Mouse (Mus musculus): ENCODE results near the gene Hist1h3f. TPM values are rescaled to one million over a fixed set of nuclear protein-coding genes. Genes with fewer than 3 reads are reported as not detected.

Gene Hist1h3f
- total RNA-seq (2023) = 100 to 1,000 TPM; 457 to 468 TPM

DNA sequence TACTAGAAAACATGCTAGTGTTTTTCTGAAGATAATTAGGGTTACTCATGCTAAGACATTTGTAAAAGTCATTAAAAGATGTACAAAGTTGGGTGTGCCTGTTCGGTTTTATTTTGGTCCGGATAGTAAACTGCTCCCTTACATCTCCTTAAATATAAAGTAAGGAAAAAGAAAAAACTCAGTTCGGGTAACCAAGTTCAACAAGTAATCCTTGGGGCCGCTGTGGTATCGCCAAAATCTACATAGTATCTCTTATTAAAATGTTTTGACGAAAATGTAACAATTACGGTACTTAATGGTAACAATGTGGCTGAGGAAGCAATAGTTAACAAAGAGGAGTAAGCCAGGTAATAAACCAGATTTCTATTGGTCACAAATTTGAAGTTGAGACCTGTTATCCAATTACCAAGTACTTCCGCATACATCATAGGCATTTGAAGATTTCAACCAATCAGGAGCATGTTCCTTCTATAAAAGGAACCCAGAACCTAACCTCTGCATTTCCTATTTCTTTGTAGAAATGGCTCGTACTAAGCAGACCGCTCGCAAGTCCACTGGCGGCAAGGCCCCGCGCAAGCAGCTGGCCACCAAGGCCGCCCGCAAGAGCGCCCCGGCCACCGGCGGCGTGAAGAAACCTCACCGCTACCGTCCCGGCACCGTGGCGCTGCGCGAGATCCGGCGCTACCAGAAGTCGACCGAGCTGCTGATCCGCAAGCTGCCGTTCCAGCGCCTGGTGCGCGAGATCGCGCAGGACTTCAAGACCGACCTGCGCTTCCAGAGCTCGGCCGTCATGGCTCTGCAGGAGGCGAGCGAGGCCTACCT lies at the start of gene Hist1h3f:
Hist1h3f (plus strand) TSS at position 88 of the 822 bp plus-strand sequence.

DNA sequence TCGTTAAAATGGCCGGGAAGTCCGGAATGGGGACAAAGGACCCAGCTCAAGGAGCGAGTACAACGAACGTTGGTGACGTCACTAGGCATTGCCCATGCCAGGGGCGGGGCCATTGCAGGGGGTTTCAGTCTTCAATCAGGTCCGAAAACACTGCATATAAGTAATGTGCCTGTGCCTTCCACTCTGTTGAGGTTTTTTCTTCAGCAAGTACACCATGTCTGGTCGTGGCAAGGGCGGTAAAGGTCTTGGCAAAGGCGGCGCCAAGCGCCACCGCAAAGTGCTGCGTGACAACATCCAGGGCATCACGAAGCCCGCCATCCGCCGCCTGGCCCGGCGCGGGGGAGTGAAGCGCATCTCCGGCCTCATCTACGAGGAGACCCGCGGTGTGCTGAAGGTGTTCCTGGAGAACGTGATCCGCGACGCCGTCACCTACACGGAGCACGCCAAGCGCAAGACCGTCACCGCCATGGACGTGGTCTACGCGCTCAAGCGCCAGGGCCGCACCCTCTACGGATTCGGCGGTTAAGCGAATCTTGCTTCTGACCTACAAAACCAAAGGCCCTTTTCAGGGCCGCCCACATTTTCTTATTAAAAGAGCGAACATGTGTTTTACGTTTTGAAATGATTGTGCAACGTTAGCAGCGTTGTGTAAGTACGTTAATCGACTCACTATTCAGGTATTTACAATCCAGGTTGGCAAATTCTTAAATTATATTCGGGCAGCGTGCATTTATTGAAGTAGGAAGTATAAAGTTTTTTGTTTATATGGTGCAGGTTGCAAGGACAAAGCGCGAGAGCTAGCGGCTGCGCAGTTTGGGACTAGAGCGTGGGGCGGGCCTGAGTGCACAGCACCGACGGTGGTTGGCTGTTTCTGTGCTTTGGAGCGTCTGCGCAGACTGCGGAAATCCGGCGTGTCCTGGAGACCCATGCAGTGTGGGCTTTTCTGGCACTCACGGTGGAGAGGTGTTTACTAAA lies 12.7 kb upstream of the Hist1h3f start, which contains the start of gene Hist1h4h:
Hist1h4h (plus strand) TSS at position 150 of the 975 bp plus-strand sequence.

DNA sequence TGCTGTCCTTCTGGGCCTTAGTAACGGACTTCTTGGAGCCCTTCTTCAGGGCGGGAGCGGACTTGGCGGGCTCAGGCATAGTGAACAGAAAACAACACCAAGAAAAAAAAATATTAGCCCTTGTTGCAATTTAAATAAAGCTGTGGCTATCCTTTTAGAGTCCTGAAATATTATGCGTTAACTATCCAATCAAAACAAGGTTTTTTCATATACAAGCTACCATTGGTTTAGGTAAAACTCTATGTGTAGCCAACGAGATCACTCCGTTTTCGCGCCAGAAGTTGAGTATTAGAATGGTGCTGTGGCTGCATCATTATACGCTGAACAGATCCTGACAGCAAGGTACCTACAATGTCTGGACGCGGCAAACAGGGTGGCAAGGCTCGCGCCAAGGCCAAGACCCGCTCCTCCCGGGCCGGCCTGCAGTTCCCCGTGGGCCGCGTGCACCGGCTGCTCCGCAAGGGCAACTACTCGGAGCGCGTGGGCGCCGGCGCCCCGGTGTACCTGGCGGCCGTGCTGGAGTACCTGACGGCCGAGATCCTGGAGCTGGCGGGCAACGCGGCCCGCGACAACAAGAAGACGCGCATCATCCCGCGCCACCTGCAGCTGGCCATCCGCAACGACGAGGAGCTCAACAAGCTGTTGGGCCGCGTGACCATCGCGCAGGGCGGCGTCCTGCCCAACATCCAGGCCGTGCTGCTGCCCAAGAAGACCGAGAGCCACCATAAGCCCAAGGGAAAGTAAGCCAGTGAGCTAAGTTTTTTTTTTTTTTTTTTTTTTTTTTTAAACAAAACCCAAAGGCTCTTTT lies 10.1 kb upstream of the Hist1h3f start, which contains the start of gene Hist1h2af:
Hist1h2af (plus strand) TSS at position 347 of the 808 bp plus-strand sequence.

DNA sequence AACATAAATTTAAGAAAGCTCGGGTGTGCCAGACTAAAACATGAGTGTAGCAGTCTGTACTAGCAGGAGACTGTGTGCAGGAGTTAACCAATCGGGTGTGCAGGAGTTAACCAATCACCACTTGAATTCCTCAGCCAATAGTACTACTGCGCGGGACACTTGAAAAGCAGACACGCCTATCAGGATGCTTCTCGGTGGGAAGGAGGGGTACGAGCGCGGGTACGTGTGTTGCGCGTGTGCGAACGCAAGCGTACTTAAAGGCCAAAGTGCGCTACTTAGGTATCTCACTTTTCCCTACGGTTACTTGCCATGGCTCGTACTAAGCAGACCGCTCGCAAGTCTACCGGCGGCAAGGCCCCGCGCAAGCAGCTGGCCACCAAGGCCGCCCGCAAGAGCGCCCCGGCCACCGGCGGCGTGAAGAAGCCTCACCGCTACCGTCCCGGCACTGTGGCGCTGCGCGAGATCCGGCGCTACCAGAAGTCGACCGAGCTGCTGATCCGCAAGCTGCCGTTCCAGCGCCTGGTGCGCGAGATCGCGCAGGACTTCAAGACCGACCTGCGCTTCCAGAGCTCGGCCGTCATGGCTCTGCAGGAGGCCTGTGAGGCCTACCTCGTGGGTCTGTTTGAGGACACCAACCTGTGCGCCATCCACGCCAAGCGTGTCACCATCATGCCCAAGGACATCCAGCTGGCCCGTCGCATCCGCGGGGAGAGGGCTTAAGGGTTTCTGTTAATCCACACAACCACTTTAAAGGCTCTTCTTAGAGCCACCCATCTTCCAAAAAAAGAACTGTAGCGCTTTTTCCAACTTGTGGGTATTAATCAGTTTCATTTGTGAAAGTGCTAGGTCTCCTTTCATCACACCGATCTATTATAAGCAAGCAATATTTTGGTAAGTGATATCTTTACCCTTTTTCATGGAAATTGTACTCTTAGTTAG lies 8.4 kb upstream of the Hist1h3f start, which contains the start of gene Hist1h3g:
Hist1h3g (plus strand) TSS at position 286 of the 939 bp plus-strand sequence.

DNA sequence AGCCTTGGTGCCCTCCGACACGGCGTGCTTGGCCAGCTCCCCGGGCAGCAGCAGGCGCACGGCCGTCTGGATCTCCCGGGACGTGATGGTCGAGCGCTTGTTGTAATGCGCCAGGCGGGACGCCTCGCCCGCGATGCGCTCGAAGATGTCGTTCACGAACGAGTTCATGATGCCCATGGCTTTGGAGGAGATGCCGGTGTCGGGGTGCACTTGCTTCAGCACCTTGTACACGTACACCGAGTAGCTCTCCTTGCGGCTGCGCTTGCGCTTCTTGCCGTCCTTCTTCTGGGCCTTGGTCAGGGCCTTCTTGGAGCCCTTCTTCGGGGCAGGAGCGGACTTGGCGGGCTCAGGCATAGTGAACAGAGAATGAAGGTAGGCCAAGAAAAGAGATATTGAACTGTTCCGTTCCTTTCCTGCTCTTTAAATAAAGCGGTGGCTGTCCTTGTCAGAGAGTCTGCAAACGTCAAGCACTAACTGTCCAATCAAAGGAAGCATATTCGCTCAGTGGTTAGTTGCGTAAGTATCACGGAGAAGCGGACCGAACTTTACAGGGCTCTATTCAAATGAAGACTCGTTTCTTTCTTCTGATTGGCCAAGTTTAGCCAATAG lies 749 bp upstream of the Hist1h3f start, which contains the start of gene Hist1h2bh:
Hist1h2bh (minus strand) TSS at position 394 of the 609 bp plus-strand sequence.

DNA sequence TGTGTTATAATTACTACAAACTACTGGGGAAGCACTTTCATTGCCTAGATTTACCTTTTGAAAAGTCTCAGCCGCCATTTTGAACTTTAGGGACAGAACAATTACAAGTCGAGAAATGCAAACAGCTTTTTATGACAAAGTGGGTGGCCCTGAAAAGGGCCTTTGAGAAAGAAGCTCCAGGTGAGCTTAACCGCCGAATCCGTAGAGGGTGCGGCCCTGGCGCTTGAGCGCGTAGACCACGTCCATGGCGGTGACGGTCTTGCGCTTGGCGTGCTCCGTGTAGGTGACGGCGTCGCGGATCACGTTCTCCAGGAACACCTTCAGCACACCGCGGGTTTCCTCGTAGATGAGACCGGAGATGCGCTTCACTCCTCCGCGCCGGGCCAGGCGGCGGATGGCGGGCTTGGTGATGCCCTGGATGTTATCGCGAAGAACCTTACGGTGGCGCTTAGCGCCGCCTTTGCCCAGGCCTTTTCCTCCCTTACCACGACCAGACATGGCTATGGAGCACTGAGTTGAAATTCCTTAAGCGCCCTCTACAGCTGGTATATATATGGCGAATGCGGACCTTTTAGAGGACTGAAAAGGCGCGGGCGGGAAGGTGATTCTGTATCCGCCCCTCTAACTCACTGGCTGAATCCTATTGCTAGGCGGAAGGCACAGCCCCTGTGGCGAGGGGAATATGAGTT lies 7.4 kb downstream of the Hist1h3f start, which contains the start of gene Hist1h4f:
Hist1h4f (minus strand) TSS at position 503 of the 689 bp plus-strand sequence.

DNA sequence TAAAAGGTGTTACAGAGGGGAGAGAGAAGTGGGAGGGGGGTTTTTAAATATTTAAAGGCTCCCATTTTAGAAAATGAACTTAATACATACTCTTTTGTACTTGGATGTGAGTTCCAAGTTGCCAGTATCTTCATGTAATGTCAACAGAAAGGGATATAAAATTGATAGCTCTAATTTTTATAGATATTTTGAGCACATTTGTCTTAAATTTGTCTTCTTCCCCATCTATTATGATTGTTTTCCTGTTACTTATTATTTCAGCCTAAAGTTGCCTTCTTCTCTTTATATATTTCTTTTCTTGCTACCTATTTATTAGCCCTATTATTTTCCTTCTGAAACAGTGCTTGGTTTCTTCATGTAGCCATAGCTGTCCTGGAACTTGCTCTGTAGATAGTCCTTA lies 9.1 kb downstream of the Hist1h3f start, which contains the start of gene Hist1h1d:
Hist1h1d (plus strand) TSS at position 301 of the 400 bp plus-strand sequence.

DNA sequence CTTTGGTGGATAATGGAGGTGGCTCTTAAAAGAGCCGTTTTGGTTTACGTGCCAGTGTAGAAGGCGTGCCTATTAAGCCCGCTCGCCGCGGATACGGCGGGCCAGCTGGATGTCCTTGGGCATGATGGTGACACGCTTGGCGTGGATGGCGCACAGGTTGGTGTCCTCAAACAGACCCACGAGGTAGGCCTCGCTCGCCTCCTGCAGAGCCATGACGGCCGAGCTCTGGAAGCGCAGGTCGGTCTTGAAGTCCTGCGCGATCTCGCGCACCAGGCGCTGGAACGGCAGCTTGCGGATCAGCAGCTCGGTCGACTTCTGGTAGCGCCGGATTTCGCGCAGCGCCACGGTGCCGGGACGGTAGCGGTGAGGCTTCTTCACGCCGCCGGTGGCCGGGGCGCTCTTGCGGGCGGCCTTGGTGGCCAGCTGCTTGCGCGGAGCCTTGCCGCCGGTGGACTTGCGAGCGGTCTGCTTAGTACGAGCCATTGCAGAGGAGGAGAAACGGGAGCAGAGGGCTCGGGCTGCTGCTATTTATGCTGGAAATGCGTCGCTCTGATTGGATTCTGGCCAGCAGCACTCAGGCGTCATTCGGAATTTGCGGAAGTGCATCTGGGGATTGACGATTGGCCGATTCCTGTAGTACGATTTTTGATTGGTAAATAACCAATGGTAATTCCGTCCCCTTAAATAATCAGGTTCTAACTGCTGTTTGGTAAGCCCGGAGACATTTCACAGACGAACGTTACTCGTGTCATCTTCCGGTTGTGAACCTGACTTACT lies 18.2 kb downstream of the Hist1h3f start, which contains the start of gene Hist1h3e:
Hist1h3e (minus strand) TSS at position 487 of the 777 bp plus-strand sequence.

DNA sequence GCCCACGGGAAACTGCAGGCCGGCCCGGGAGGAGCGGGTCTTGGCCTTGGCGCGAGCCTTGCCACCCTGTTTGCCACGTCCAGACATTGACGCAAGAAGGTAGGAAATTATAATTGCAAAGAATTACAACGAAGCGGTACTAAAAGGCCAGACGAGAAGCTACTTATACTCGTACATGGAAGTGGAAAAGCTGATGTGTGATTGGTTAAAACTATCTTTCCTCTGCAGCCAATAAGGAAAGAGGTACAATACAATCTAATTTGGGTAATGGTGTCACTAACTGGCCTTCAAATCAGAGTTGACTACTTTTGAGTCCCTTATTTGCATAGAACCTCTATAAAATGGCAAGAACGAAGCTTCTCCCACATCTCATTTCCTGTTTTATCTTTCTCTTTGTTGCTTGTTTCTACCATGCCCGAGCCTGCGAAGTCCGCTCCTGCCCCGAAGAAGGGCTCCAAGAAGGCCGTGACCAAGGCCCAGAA lies 27.2 kb downstream of the Hist1h3f start, which contains the start of the genes Hist1h2ae and Hist1h2bg:
Hist1h2ae (minus strand) TSS at position 199 of the 482 bp plus-strand sequence.
Hist1h2bg (plus strand) TSS at position 375 of the 482 bp plus-strand sequence.

DNA sequence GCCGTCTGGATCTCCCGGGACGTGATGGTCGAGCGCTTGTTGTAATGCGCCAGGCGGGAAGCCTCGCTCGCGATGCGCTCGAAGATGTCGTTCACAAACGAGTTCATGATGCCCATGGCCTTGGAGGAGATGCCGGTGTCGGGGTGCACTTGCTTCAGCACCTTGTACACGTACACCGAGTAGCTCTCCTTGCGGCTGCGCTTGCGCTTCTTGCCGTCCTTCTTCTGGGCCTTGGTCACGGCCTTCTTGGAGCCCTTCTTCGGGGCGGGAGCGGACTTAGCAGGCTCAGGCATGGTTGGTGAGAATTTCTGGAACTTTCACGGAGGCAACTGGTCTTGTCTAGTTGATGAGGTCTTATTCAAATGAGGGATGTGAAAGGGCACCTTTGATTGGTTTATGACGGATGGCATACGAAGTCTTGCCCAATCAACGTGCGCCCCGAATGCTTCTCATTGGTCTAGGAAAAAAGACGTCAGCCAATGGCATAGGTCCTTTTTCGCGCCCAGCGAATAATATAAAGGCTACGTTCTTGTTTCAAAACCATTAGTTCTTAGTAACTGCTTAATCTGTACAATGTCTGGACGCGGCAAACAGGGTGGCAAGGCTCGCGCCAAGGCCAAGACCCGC lies 30.2 kb downstream of the Hist1h3f start, which contains the start of the genes Hist1h2bf and Hist1h2ad:
Hist1h2bf (minus strand) TSS at position 299 of the 627 bp plus-strand sequence.
Hist1h2ad (plus strand) TSS at position 484 of the 627 bp plus-strand sequence.

DNA sequence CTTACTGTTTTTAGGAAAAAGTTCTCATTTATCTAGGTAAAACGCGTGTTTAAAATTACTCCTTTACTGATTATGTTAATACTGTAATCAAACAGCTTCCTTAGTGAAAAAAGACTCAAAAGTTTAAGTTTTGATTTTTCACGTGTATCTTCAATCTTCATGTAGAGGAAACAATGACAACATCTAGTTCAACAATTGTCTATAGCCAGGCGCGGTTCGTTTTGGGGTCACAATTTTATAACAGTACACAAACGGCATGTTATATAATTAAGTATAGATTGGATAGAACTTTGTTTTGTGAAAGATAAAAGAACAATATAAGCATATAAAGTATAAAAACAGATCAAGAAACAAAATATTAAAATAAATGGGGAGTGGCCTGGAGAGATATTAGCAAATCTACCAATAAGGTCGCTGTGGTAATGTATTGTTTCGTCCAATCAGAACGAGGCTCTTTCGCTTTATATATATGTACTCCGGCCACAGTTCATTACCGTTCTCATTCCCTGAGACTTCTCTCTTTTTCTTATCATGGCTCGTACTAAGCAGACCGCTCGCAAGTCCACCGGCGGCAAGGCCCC lies 31.5 kb downstream of the Hist1h3f start, which contains the start of gene Hist1h3d:
Hist1h3d (plus strand) TSS at position 493 of the 581 bp plus-strand sequence.

DNA sequence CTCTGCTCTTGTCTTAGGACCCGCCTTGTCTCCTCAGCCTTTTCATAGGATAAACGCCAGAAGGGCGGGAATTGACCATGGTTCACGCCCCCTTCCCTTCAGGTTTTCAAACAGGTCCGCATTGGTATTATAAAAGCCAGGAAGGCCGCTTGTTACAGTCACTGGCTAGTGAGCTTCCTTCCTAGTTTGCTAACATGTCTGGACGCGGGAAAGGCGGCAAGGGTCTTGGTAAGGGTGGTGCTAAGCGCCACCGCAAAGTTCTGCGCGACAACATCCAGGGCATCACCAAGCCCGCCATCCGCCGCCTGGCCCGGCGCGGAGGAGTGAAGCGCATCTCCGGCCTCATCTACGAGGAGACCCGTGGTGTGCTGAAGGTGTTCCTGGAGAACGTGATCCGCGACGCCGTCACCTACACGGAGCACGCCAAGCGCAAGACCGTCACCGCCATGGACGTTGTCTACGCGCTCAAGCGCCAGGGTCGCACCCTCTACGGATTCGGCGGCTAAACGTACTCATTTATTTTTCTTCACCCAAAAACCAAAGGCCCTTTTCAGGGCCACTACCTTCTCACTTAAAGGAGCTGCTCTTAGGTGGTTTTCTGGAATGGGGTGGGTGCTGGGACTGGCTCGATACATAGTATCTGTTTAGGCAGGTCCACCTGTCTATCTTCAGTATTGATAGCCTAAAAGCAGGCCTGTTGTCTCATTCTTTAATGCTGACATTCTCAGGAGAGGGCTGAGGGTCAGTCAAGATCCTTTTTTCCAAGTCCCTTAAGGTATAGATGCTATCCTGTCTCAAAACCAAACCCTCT lies 37.8 kb downstream of the Hist1h3f start, which contains the start of gene Hist1h4d:
Hist1h4d (plus strand) TSS at position 191 of the 811 bp plus-strand sequence.

Measured in neutrophil, adult 59 days (primary cell).